In the genomic region with DNA sequence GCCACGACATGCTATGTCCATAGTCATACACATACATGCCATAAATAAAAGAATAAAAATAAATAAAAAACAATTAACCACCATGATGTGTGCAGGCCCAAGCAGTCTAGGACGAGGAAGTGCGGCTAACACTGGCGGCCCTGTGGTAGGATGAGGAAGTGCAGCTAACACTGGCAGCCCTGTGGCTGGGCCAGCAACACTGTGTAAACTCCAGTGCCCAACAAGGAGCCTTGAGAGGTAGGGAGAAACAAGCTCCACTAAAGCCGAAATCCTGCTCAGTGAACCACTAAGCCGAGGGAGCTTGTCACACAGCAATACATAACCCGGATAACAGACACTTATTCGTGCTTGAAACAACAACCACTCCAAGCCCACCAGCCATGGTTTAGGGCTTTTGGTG, we compare ENCODE assay signal across 10 mouse cellular contexts. TPM values are rescaled to one million over a fixed set of nuclear protein-coding genes. Genes with fewer than 3 reads are reported as not detected.
A peak's percentile ranks its signal among the peaks of the same experiment; 100 is the strongest.
DNase-seq lines count a peak whose midpoint lies in the region; ATAC-seq lines count a peak whose summit lies in the region.
"Had no signal": no experiment of that assay in that cellular context is flagged by ENCODE, and none has a peak within 500 bp of the region (broad histone marks: within the 10 kb centered on the region; RNA-seq: fewer than 3 reads in every experiment).

No protein-coding gene starts in this region.

- no peaks in the 10 kb centered on the region for H3K9me3 ChIP-seq in hindbrain, embryonic 11.5 days (ENCODE audit: control insufficient read depth, low read length)
- no peaks in the 10 kb centered on the region for H3K9me3 ChIP-seq in hindbrain, embryonic 10.5 days
- no peaks in the 10 kb centered on the region for H3K9me3 ChIP-seq in lung, embryonic 16.5 days (ENCODE audit: control insufficient read depth, low read length)
- H3K9me3 ChIP-seq: embryonic facial prominence, embryonic 13.5 days; midbrain, embryonic 12.5 days had no signal

- H3K4me1 ChIP-seq in hindbrain, embryonic 11.5 days (replicated peaks; ENCODE audit: control insufficient read depth, insufficient read depth, low read length), result no peaks in the 10 kb centered on the region
- no peaks in the 10 kb centered on the region for H3K4me1 ChIP-seq in hindbrain, embryonic 10.5 days (replicated peaks)
- no peaks in the 10 kb centered on the region for H3K4me1 ChIP-seq in lung, embryonic 16.5 days (replicated peaks; ENCODE audit: control insufficient read depth, insufficient read depth, low read length)
- H3K4me1 ChIP-seq: embryonic facial prominence, embryonic 13.5 days had no signal

- H3K4me2 ChIP-seq in hindbrain, embryonic 11.5 days (replicated peaks; ENCODE audit: low read depth, low read length), result no peak overlapping the region
- no peak overlapping the region for H3K4me2 ChIP-seq in lung, embryonic 16.5 days (ENCODE audit: low read depth, low read length)
- H3K4me2 ChIP-seq: embryonic facial prominence, embryonic 13.5 days; midbrain, embryonic 12.5 days had no signal

- no peak overlapping the region for H3K9ac ChIP-seq in hindbrain, embryonic 11.5 days (ENCODE audit: low read depth, low read length)
- no peak overlapping the region for H3K9ac ChIP-seq in lung, embryonic 16.5 days (ENCODE audit: low read length)
- H3K9ac ChIP-seq: embryonic facial prominence, embryonic 13.5 days; midbrain, embryonic 12.5 days had no signal

- ATAC-seq in hindbrain, embryonic 11.5 days (ENCODE audit: low FRiP score), result no peak
- ATAC-seq in hematopoietic stem cell, adult 5-6 weeks (replicated peaks in 1 of 2; ENCODE audit: insufficient read depth in 1 of 2, low FRiP score in 2 of 2, low TSS enrichment in 1 of 2, low read depth in 1 of 2, poor library complexity in 2 of 2, severe bottlenecking in 2 of 2), result peak; percentile 86 to 92
- peak; percentile 57 for ATAC-seq in lung, embryonic 16.5 days (ENCODE audit: low read depth)

- 90% methylated on average over 8 of the region's 8 CpGs for WGBS in hindbrain, embryonic 11.5 days
- WGBS in hindbrain, embryonic 10.5 days, result 91% methylated on average over 8 of the region's 8 CpGs
- WGBS in lung, embryonic 16.5 days, result 83% methylated on average over 8 of the region's 8 CpGs

- intact Hi-C loops in gastrocnemius, postnatal 14 days (cut with DNase I; ENCODE audit: low total_unique reads), result loop anchor here (10.0 kb wide), 1 partner anchor 181 kb away; the partner anchor contains the start of gene Vldlr

- no peaks in the 10 kb centered on the region for H3K27me3 ChIP-seq in hindbrain, embryonic 11.5 days (ENCODE audit: control insufficient read depth, insufficient read depth, low read length)
- no peaks in the 10 kb centered on the region for H3K27me3 ChIP-seq in hindbrain, embryonic 10.5 days (ENCODE audit: insufficient read depth, poor library complexity, severe bottlenecking)
- no peaks in the 10 kb centered on the region for H3K27me3 ChIP-seq in lung, embryonic 16.5 days (ENCODE audit: control insufficient read depth, insufficient read depth, low read depth, low read length)
- H3K27me3 ChIP-seq: embryonic facial prominence, embryonic 13.5 days; midbrain, embryonic 12.5 days had no signal

- H3K4me3 ChIP-seq in hindbrain, embryonic 11.5 days (ENCODE audit: low read depth, low read length), result no peak overlapping the region
- no peak overlapping the region for H3K4me3 ChIP-seq in hindbrain, embryonic 10.5 days
- no peak overlapping the region for H3K4me3 ChIP-seq in lung, embryonic 16.5 days (ENCODE audit: low read length)
- H3K4me3 ChIP-seq: embryonic facial prominence, embryonic 13.5 days; midbrain, embryonic 12.5 days had no signal

- H3K36me3 ChIP-seq in hindbrain, embryonic 11.5 days (ENCODE audit: control insufficient read depth, insufficient read depth, low read length), result peaks cover 9% of the 10 kb centered on the region
- H3K36me3 ChIP-seq in hindbrain, embryonic 10.5 days, result peaks cover 99% of the 10 kb centered on the region
- H3K36me3 ChIP-seq in lung, embryonic 16.5 days (ENCODE audit: control insufficient read depth, insufficient read depth, low read length), result peaks cover 50% of the 10 kb centered on the region

- DNase-seq in hindbrain, embryonic 11.5 days (ENCODE audit: low spot score), result peak; percentile 13
- DNase-seq in hindbrain, embryonic 10.5 days (ENCODE audit: low spot score), result no peak
- DNase-seq in ES-CJ7 (ENCODE audit: low read depth, low spot score), result peak; percentile 29
- no peak for DNase-seq in frontal cortex, postnatal 36 days (ENCODE audit: low spot score in 2 of 2)
- DNase-seq in gastrocnemius, postnatal 14 days, result no peak
- DNase-seq in heart, adult 8-10 months (ENCODE audit: low spot score), result no peak

- H3K27ac ChIP-seq in hindbrain, embryonic 11.5 days (ENCODE audit: low read depth, low read length), result no peak overlapping the region
- H3K27ac ChIP-seq in hindbrain, embryonic 10.5 days, result no peak overlapping the region
- no peak overlapping the region for H3K27ac ChIP-seq in lung, embryonic 16.5 days (ENCODE audit: low read length)
- H3K27ac ChIP-seq: embryonic facial prominence, embryonic 13.5 days; midbrain, embryonic 12.5 days had no signal

RNA-seq across cellular contexts. Expression of gene Pum3, which starts 34.1 kb away (rescaled TPM):
- polyA plus RNA-seq in hindbrain, embryonic 11.5 days (2014; fragmentation: Nextera tagmentation; extraction: Ambion mirVana), result 78.3 and 81.3 TPM in 2 replicates
- polyA plus RNA-seq in hindbrain, embryonic 10.5 days (2016; fragmentation: Nextera tagmentation; extraction: Ambion mirVana), result 56.0 and 79.4 TPM in 2 replicates
- total RNA-seq in hematopoietic stem cell, adult 5-6 weeks (2017), result 157 and 223 TPM in 2 replicates
- polyA plus RNA-seq in lung, embryonic 16.5 days (2015; fragmentation: Nextera tagmentation; extraction: Ambion mirVana), result 66.5 and 67.0 TPM in 2 replicates
- 10 to 100 TPM; 26.7 to 38.2 TPM for total RNA-seq in gastrocnemius, postnatal 14 days (2021)
- total RNA-seq in heart, adult 8-10 months (2022), result 10 to 100 TPM; 21.4 to 33.7 (median 31.1) TPM

Comparison
In these comparisons a context has a peak if more than half of its experiments do, and no peak if none do; other contexts are left out.
1. DNase-seq: peak in hindbrain, embryonic 11.5 days (single experiment) and ES-CJ7 (single experiment); none in hindbrain, embryonic 10.5 days (single experiment), frontal cortex, postnatal 36 days (0 of 2), gastrocnemius, postnatal 14 days (single experiment) and heart, adult 8-10 months (single experiment).